Mouse (Mus musculus) central nervous system, embryonic 11.5 days (tissue): ENCODE measurements around the gene Retnlg. TPM values are rescaled to one million over a fixed set of nuclear protein-coding genes. Genes with fewer than 3 reads are reported as not detected.

Experiments used
- polyA plus RNA-seq: library from polyadenylated mRNA; depleted of rRNA; stranded (reverse); fragments of >200 nt; gene quantifications from 2 replicates; pipeline ENCODE4 v1.2.3, GENCODE M21; 2012; rRNA removed

Retnlg gene
- polyA plus RNA-seq, result 0.25 TPM in 1 of 2 replicates, not detected in the other

DNA sequence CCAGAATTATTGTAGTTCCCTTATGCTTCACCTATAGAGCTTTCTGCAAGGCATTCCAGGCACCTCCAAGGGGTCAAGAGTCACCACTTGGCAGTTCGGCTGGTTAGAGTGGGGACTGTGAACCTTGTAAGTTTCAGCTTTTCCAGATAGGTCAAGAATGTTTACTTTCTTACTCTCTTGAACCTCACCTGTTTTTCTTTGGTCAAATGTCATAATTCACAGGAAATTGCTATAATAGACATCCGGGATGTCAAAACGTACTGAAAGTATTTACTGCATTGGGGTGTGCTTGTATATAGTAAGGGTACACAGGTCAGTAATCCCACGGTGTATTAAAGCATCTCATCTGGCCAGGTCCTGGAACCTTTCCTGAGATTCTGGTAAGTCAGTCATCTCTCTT is at the start of gene Retnlg:
Gene Retnlg (plus strand): TSS at position 301 of the 400 bp plus-strand sequence.

GRCm38 (mm10) chr16:48842266-48842665 is 30.2 kb upstream of the Retnlg start, which contains the start of gene Retnla:
Gene Retnla, plus strand, starts transcription at chr16:48842551.

Other genes starting within 250 kb of the Retnlg start
- 0.04 TPM in 1 of 2 replicates, not detected in the other for gene Trat1, start 100.6 kb upstream of the Retnlg start, polyA plus RNA-seq
- not detected in 2 replicates for gene Retnlb, start 55.8 kb upstream of the Retnlg start, polyA plus RNA-seq
- gene Retnla, start 30.1 kb upstream of the Retnlg start, polyA plus RNA-seq, result 0.10 TPM in 1 of 2 replicates, not detected in the other
- gene Dzip3, start 121.5 kb downstream of the Retnlg start, polyA plus RNA-seq, result 35.2 and 74.4 TPM in 2 replicates
- 41.8 and 59.2 TPM in 2 replicates for gene Cip2a, start 121.6 kb downstream of the Retnlg start, polyA plus RNA-seq
- gene Myh15, start 184.9 kb downstream of the Retnlg start, polyA plus RNA-seq, result 0.01 and 0.06 TPM in 2 replicates